Mouse (Mus musculus) stomach, embryonic 16.5 days (tissue): ENCODE data around the gene Col4a1. TPM values are rescaled to one million over a fixed set of nuclear protein-coding genes. Genes with fewer than 3 reads are reported as not detected.

Experiments
- ATAC-seq: fragments of 200-750 bp; cut with Nextera tagmentation; 2 replicates; pipeline ENCODE4 v1.8.0; 2017; ENCODE audit warnings: moderate number of reproducible peaks, moderate TSS enrichment; ENCODE audit not compliant: insufficient read depth, low FRiP score
- H3K27ac ChIP-seq: fragments of 300-500 bp; sonication (generic); 2 replicates; pipeline ENCODE4 v1.5.1; 2014; ENCODE audit warnings: low read length
- H3K27me3 ChIP-seq: fragments of 300-500 bp; sonication (generic); 2 replicates; pipeline ENCODE4 v1.6.1; 2014; ENCODE audit warnings: low read length, control low read depth, mixed read lengths; ENCODE audit not compliant: control insufficient read depth, insufficient read depth
- H3K36me3 ChIP-seq: fragments of 300-500 bp; sonication (generic); 2 replicates; pipeline ENCODE4 v1.6.1; 2014; ENCODE audit warnings: low read length; ENCODE audit not compliant: control insufficient read depth, insufficient read depth
- H3K4me1 ChIP-seq: fragments of 300-500 bp; sonication (generic); 2 replicates; pipeline ENCODE4 v1.6.1; 2014; ENCODE audit warnings: low read length, control low read depth, mixed read lengths; ENCODE audit not compliant: control insufficient read depth, insufficient read depth
- H3K4me2 ChIP-seq: fragments of 300-500 bp; sonication (generic); 2 replicates; pipeline ENCODE4 v1.6.1; 2014; ENCODE audit warnings: low read depth, low read length, mixed read lengths
- H3K4me3 ChIP-seq: fragments of 300-500 bp; sonication (generic); replicated peaks from 2 replicates; pipeline ENCODE4 v1.5.1; 2014; ENCODE audit warnings: mild to moderate bottlenecking, low read length
- H3K9ac ChIP-seq: fragments of 300-500 bp; sonication (generic); 2 replicates; pipeline ENCODE4 v1.6.1; 2014; ENCODE audit warnings: low read length
- H3K9me3 ChIP-seq: fragments of 300-500 bp; sonication (generic); replicated peaks from 2 replicates; pipeline ENCODE4 v1.6.1; 2016; ENCODE audit warnings: low read length, control low read depth; ENCODE audit not compliant: control insufficient read depth
- WGBS: fragments of 180-500 bp; shearing (Covaris S2); extraction: QIAGEN DNeasy Blood & Tissue Kit; methylation state at CpG from one replicate; pipeline ENCODE4 v1.1.7; 2014; 5-methylcytosine and 5-hydroxymethylcytosine counted together
- polyA plus RNA-seq: library from polyadenylated mRNA; unstranded; fragments of >200 nt; fragmentation: Nextera tagmentation; extraction: Ambion mirVana; gene quantifications from 2 replicates; pipeline ENCODE4 v1.2.1, GENCODE M21; 2015

The Col4a1 gene
- polyA plus RNA-seq, 1 experiment from 2014 or later: 207 TPM

DNA sequence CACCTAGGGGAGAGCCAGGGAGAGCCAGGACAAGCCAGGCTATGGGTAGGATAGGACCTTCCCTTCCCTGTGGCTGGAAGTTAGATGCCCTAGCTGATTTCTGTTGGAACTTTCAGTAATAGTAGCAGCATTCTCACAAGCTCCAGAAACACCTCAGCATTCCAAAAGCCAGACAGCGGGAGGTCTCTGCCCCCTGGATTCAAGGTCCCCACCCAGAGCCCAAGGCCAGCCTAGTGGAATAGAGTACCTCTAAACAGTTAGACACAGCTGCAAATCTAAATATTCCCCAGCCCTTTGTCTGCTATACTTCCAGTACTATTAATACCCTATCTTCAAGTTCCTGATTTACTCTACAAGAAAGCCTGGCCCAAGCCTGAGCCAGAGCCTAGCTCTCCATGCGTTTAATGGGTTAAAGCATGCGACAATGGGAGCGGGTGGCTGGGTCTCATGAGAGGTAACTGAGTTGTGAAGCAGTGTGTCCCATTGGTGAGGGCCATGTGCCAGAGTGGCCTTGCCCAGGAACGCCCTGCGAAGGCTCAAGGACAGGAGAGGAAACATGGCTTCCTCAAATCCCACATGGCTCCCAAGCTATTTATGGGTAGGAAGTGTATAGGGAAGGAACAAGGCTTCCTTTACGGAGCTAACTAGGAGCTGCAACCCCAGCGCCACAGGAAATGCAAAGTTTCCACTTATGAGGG lies 15.3 kb downstream of the Col4a1 start:
- ATAC-seq: peak; percentile 14; the same call in 1 of the 2 replicates
- WGBS: 75% methylated on average over 8 of the region's 8 CpGs
- Histone ChIP-seq H3K9ac (no peak overlapping the region), H3K4me3 (no peak overlapping the region), H3K27ac (0 out of 2 replicates have a peak overlapping the region, but pooled peaks have one; percentile 17), H3K36me3 (no peaks in the 10 kb centered on the region), H3K27me3 (no peaks in the 10 kb centered on the region), H3K4me2 (no peak overlapping the region), H3K9me3 (no peaks in the 10 kb centered on the region), H3K4me1 (peaks cover 36% of the 10 kb centered on the region)

DNA sequence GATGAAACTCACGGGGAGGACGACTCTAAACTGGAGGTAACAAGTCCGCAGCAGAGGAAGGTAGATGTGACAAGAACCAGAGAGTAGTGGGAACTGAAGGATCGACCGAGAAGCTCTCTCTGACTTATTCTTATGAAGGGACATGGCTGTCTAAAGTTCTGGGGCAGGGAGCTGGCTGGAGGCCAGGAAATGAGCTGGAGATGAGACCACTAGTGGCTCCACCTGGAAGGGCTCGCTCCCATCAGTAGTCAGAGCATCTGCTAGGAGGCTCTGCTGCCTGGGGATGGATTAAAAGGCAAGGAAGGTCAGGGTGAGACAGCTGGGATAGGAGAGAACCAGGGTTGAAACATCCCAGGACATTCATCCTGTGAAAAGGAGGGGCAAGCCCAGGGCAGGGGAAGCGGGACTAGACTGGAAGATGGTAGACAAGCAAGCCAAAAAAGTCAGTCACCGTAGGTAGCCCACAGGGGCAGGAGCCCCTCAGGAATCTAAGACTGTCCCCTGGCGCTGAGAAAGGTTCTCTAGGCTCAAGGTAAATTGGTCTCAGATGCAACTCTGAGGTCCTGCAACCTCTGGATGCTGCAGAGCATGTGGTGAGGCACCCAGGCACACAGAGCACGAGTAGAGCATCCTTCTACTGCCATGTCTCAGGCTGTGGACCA lies 16.2 kb downstream of the Col4a1 start:
- Histone ChIP-seq H3K4me3 (no peak overlapping the region), H3K9me3 (no peaks in the 10 kb centered on the region), H3K27me3 (no peaks in the 10 kb centered on the region), H3K27ac (no peak overlapping the region), H3K36me3 (no peaks in the 10 kb centered on the region), H3K9ac (no peak overlapping the region), H3K4me1 (peaks cover 36% of the 10 kb centered on the region), H3K4me2 (no peak overlapping the region)
- 75% methylated on average over 10 of the region's 10 CpGs for WGBS
- no peak for ATAC-seq

GRCm38 (mm10) chr8:11292611-11293010 lies 20.0 kb downstream of the Col4a1 start:
- Histone ChIP-seq H3K9ac (no peak overlapping the region), H3K36me3 (no peaks in the 10 kb centered on the region), H3K4me1 (peaks cover 27% of the 10 kb centered on the region), H3K4me3 (no peak overlapping the region), H3K27ac (no peak overlapping the region), H3K9me3 (no peaks in the 10 kb centered on the region), H3K27me3 (no peaks in the 10 kb centered on the region), H3K4me2 (no peak overlapping the region)
- ATAC-seq: no peak
- 32% methylated on average over 3 of the region's 3 CpGs for WGBS

GRCm38 (mm10) chr8:11290533-11290932 lies 22.1 kb downstream of the Col4a1 start:
- Histone ChIP-seq H3K4me3 (no peak overlapping the region), H3K4me2 (no peak overlapping the region), H3K27me3 (no peaks in the 10 kb centered on the region), H3K9ac (no peak overlapping the region), H3K36me3 (no peaks in the 10 kb centered on the region), H3K9me3 (no peaks in the 10 kb centered on the region), H3K27ac (no peak overlapping the region), H3K4me1 (peaks cover 13% of the 10 kb centered on the region)
- 6% methylated on average over 1 of the region's 1 CpGs for WGBS
- no peak for ATAC-seq

DNA sequence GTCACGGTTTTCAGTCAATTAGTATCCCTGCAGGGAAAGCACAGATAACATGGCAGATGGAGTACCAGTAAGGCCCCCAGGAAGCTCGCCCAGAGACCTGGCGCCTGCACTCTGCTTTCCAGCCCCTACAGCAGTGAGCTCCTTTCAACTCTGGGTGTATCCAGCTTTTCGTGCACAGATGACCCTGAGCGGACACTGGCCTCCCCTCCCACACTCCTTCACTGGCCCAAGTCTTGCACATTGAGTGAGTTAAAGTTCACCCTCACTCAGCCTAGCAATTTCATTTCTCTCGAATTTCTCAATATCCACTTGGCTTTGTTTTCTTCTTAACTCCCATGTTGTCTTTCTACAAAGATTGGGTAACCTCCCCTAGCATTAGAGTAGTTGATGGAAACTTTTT lies 24.3 kb downstream of the Col4a1 start:
- H3K36me3 ChIP-seq: no peaks in the 10 kb centered on the region
- no peak for ATAC-seq
- no peaks in the 10 kb centered on the region for H3K27me3 ChIP-seq
- whole genome bisulfite sequencing: 64% methylated on average over 6 of the region's 6 CpGs
- no peak overlapping the region for H3K4me2 ChIP-seq
- no peak overlapping the region for H3K9ac ChIP-seq
- H3K27ac ChIP-seq: no peak overlapping the region
- H3K4me3 ChIP-seq: no peak overlapping the region
- no peaks in the 10 kb centered on the region for H3K9me3 ChIP-seq
- H3K4me1 ChIP-seq: peaks cover 15% of the 10 kb centered on the region

- no peak for ATAC-seq
- WGBS: 71% methylated on average over 3 of the region's 3 CpGs
Observed at GRCm38 (mm10) chr8:11287139-11287538, 25.5 kb downstream of the Col4a1 start.

DNA sequence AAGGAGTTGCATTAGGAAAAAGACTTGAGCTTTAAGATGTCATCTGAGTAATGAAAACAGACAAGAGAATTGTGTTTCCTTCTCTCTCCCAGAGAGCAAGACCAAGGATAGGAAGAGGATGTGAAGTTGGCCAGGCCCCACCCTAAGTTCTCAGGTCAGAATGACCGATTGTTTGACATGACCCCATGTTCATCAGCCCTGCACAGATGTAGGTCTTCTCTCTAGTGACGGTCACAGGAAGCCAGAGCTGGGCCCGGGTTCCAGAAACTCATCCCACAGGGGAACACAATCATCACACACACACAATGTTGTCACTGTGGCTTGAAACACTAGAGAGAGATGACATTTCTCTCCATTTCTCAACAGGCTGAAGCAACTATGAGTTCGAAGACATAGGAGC lies 27.2 kb downstream of the Col4a1 start:
- ATAC-seq: no peak
- H3K4me2 ChIP-seq: no peak overlapping the region

More at GRCm38 (mm10) chr8:11287139-11287538, 25.5 kb downstream of the Col4a1 start:
- Histone ChIP-seq H3K4me1 (peaks cover 15% of the 10 kb centered on the region), H3K27ac (no peak overlapping the region), H3K27me3 (no peaks in the 10 kb centered on the region), H3K4me3 (no peak overlapping the region), H3K4me2 (no peak overlapping the region), H3K9me3 (no peaks in the 10 kb centered on the region), H3K36me3 (no peaks in the 10 kb centered on the region), H3K9ac (no peak overlapping the region)

DNA sequence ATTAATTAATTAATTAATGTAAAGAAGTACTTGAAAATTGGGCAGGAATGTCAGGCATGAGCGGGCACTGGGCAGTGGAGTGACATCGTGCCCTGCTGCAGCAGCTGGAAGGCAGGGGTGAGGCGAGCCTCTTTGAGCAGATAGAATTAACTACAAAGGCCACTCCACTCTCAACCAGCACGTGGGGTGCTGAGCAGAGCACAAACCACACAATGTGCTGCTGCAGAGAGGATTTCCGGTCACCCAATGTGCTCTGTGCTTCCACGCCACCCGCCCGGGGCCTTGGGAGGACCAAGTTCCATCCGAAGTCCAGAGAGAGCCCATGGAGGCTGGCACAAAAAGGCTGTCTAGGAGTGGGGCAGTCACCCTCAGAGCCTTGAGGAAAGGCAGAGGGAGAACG lies 29.4 kb downstream of the Col4a1 start:
- no peaks in the 10 kb centered on the region for H3K36me3 ChIP-seq
- 67% methylated on average over 10 of the region's 10 CpGs for WGBS
- H3K4me2 ChIP-seq: no peak overlapping the region
- peaks cover 29% of the 10 kb centered on the region for H3K4me1 ChIP-seq
- H3K9ac ChIP-seq: no peak overlapping the region
- H3K4me3 ChIP-seq: no peak overlapping the region
- H3K27me3 ChIP-seq: no peaks in the 10 kb centered on the region
- 0 out of 2 replicates have a peak overlapping the region, but pooled peaks have one; percentile 1 for H3K27ac ChIP-seq
- no peaks in the 10 kb centered on the region for H3K9me3 ChIP-seq
- ATAC-seq: no peak

More for the DNA sequence above, 27.2 kb downstream of the Col4a1 start:
- no peaks in the 10 kb centered on the region for H3K9me3 ChIP-seq
- no peak overlapping the region for H3K27ac ChIP-seq
- no peak overlapping the region for H3K4me3 ChIP-seq
- no peaks in the 10 kb centered on the region for H3K36me3 ChIP-seq
- H3K9ac ChIP-seq: no peak overlapping the region
- H3K4me1 ChIP-seq: peaks cover 21% of the 10 kb centered on the region
- H3K27me3 ChIP-seq: no peaks in the 10 kb centered on the region
- WGBS: 68% methylated on average over 4 of the region's 4 CpGs

DNA sequence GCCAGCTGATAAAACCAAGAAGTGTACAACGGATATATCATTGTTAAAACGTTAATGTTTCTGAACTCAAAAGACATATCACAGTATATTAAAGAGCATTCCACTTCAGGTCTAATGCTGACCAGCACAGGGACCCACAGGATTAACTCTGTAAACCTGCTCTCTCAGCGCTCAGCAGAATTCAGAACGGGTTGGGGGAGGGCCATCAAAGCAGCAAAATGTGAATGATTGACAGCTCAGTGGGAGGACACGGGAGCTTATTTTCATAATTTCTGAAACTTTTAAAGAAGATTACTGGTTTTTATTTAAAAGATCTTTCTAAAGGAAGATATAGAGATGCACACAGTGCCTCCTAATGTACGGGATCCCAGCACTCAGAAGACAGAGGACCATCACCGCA lies 29.9 kb downstream of the Col4a1 start:
- ATAC-seq: no peak
- H3K9ac ChIP-seq: no peak overlapping the region
- H3K36me3 ChIP-seq: no peaks in the 10 kb centered on the region
- H3K4me2 ChIP-seq: no peak overlapping the region
- WGBS: 80% methylated on average over 7 of the region's 7 CpGs
- peaks cover 34% of the 10 kb centered on the region for H3K4me1 ChIP-seq
- no peak overlapping the region for H3K4me3 ChIP-seq
- no peaks in the 10 kb centered on the region for H3K9me3 ChIP-seq
- no peak overlapping the region for H3K27ac ChIP-seq
- no peaks in the 10 kb centered on the region for H3K27me3 ChIP-seq
